Comparison of ENCODE assay signal across 8 mouse cellular contexts in the genomic region with DNA sequence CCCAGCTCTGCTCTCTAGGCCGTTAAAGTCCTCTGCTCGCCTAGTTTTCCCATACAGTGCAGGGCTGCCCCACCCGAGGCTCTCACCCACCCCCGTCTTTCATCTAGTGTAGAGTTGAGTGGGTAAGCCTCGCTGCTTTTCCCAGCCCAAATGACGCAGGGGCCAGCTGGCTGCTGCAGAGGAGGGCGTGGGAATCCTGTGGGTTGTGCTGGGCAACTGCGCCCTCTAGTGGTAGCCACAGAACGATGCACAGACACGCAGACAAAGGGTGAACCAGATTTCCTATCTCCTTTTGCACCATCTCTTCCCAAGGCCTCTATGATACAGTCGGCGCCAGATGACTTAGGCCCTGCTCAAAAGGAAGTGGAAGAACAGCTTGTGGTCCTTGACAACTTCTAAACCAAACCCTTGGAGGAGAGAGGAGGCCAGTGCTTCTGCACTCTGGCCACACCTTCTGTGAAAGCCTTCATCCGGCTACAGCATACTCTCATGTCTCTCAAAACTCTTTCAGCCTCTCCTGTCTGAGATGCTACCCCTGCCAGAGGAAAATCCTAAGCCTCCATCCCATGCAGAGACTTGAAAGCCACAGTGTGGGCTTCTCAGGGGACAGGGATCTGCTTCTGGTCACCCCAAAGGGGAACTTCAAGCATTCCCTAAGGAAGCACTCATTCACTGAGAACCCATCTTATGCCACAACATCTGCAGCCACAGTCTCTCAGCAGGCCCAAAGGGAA. TPM values are rescaled to one million over a fixed set of nuclear protein-coding genes. Genes with fewer than 3 reads are reported as not detected.
A peak's percentile ranks its signal among the peaks of the same experiment; 100 is the strongest.
DNase-seq lines count a peak whose midpoint lies in the region; ATAC-seq lines count a peak whose summit lies in the region.

No protein-coding gene starts in this region.

- DNase-seq in adrenal gland, adult 18-20 months (ENCODE audit: low spot score in 2 of 2), result peak; percentile 83 to 84
- peak; percentile 90 for DNase-seq in embryo, embryonic 10.5 days (ENCODE audit: low spot score)
- DNase-seq in gastrocnemius, postnatal 25 days, result peak; percentile 83
- peak; percentile 90 for DNase-seq in intestine, embryonic 14.5 days (ENCODE audit: low spot score)
- peak; percentile 90 to 91 for DNase-seq in left cerebral cortex, postnatal 14 days (ENCODE audit: low spot score in 2 of 2)
- DNase-seq in right cerebral cortex, postnatal 25 days, result peak; percentile 92
- peak; percentile 66 for DNase-seq in yolk sac, embryonic 10.5 days (ENCODE audit: low spot score)

- peak overlapping the region; percentile 31; the same call in 1 of the 2 replicates for H3K4me2 ChIP-seq in intestine, embryonic 14.5 days (ENCODE audit: low read length)

- no peak overlapping the region for H3K4me3 ChIP-seq in intestine, embryonic 14.5 days (ENCODE audit: low read depth, low read length)

- peak; percentile 84 for ATAC-seq in intestine, embryonic 14.5 days (replicated peaks; ENCODE audit: low FRiP score, low TSS enrichment, low read depth)
- ATAC-seq in megakaryocyte-erythroid progenitor cell, adult 5-6 weeks (replicated peaks; ENCODE audit: low FRiP score, low TSS enrichment, poor library complexity, severe bottlenecking), result peak; percentile 77

- WGBS in intestine, embryonic 14.5 days, result 10% methylated on average over 13 of the region's 13 CpGs

- H3K27me3 ChIP-seq in intestine, embryonic 14.5 days (replicated peaks; ENCODE audit: control insufficient read depth, insufficient read depth, low read length), result no peaks in the 10 kb centered on the region

- intact Hi-C loops in left cerebral cortex, postnatal 14 days (cut with DNase I), result loop anchor here (1.0 to 2.0 kb wide), 2 partner anchors 126 to 210 kb away; no protein-coding TSS in a partner anchor

- H3K36me3 ChIP-seq in intestine, embryonic 14.5 days (ENCODE audit: control insufficient read depth, insufficient read depth, low read length), result no peaks in the 10 kb centered on the region

- 0 out of 2 replicates have a peak overlapping the region, but pooled peaks have one; percentile 13 for H3K9ac ChIP-seq in intestine, embryonic 14.5 days (ENCODE audit: low read length)

- H3K4me1 ChIP-seq in intestine, embryonic 14.5 days (replicated peaks; ENCODE audit: control insufficient read depth, insufficient read depth, low read length), result peaks cover 17% of the 10 kb centered on the region

- no peaks in the 10 kb centered on the region for H3K9me3 ChIP-seq in intestine, embryonic 14.5 days (ENCODE audit: control insufficient read depth, low read length)

- peak overlapping the region; percentile 4; the same call in 1 of the 2 replicates for H3K27ac ChIP-seq in intestine, embryonic 14.5 days (ENCODE audit: low read depth)

RNA-seq across cellular contexts. Expression of a gene that starts 49.3 kb away (rescaled TPM):
- total RNA-seq in adrenal gland, adult 18-20 months (2021), result 100 to 1,000 TPM in 1 of 2 experiments, 10 to 100 TPM in 1; 63.7 to 118 TPM
- 10 to 100 TPM; 24.8 to 41.1 TPM for total RNA-seq in gastrocnemius, postnatal 25 days (2021)
- polyA plus RNA-seq in intestine, embryonic 14.5 days (2014; fragmentation: Nextera tagmentation; extraction: Ambion mirVana), result 225 and 242 TPM in 2 replicates
- total RNA-seq in left cerebral cortex, postnatal 14 days (2021), result 100 to 1,000 TPM; 133 to 136 TPM
- 77.6 and 100 TPM in 2 replicates for total RNA-seq in megakaryocyte-erythroid progenitor cell, adult 5-6 weeks (2014; fragmentation: Nextera tagmentation)
- total RNA-seq in megakaryocyte-erythroid progenitor cell, adult 5-6 weeks (2017), result 91.4 and 112 TPM in 2 replicates
